Comparison of ENCODE assay signal across 35 mouse cellular contexts in genomic region chrX:43182975-43183374, GRCm38 (mm10).
A peak's percentile ranks its signal among the peaks of the same experiment; 100 is the strongest.
DNase-seq lines count a peak whose midpoint lies in the region; ATAC-seq and TF ChIP-seq lines count a peak whose summit lies in the region.
"Had no signal": no experiment of that assay in that cellular context is flagged by ENCODE, and none has a peak within 500 bp of the region (broad histone marks: within the 10 kb centered on the region; RNA-seq: fewer than 3 reads in every experiment).

No protein-coding gene starts in this region.

- TF ChIP-seq CTCF in cerebellum, adult 2 months (IDR thresholded peaks at IDR 0.05; ENCODE audit: borderline replicate concordance, insufficient read depth, low read depth, low read length), result no peak
- no peak for TF ChIP-seq CTCF in lung, postnatal 0 days (IDR thresholded peaks at IDR 0.05)

- H3K27me3 ChIP-seq in cerebellum, adult 2 months (ENCODE audit: control insufficient read depth, insufficient read depth, low read length), result no peaks in the 10 kb centered on the region
- H3K27me3 ChIP-seq in lung, postnatal 0 days (replicated peaks; ENCODE audit: insufficient read depth, low read length), result no peaks in the 10 kb centered on the region
- H3K27me3 ChIP-seq: CH12.LX; embryonic facial prominence, embryonic 13.5 days; hindbrain, embryonic 12.5 days; limb, embryonic 12.5 days; liver, embryonic 15.5 days; megakaryocyte, embryonic 14.5 days; midbrain, embryonic 12.5 days; neural tube, embryonic 13.5 days; stomach, embryonic 15.5 days had no signal

- DNase-seq in cerebellum, postnatal 4 days (ENCODE audit: low spot score in 2 of 2), result no peak
- peak; percentile 94 for DNase-seq in brain, adult 2 months (ENCODE audit: low read depth, low spot score)
- peak; percentile 35 to 90 for DNase-seq in cerebellum, adult 2 months
- DNase-seq in cerebellum, postnatal 14 days, result peak; percentile 34 to 69
- no peak for DNase-seq in lung, postnatal 0 days (ENCODE audit: low spot score)
- DNase-seq in frontal cortex, postnatal 10 days (ENCODE audit: low spot score in 2 of 2), result no peak
- no peak for DNase-seq in lung, postnatal 14 days
- DNase-seq: adrenal gland, adult 2 months; adrenal gland, postnatal 36 days; gastrocnemius, postnatal 36 days; heart, adult 18-20 months; heart, postnatal 36 days; kidney, adult 8-10 months; kidney, postnatal 4 days; lung, embryonic 14.5 days; lung, postnatal 36 days; retina, postnatal 1 day; right cerebral cortex, postnatal 14 days; thymus, postnatal 25 days had no signal

- H3K4me2 ChIP-seq in lung, postnatal 0 days (replicated peaks; ENCODE audit: low read depth, low read length), result no peak overlapping the region
- H3K4me2 ChIP-seq: embryonic facial prominence, embryonic 13.5 days; heart, embryonic 11.5 days; hindbrain, embryonic 12.5 days; limb, embryonic 12.5 days; liver, embryonic 15.5 days; lung, embryonic 14.5 days; midbrain, embryonic 12.5 days; neural tube, embryonic 13.5 days; stomach, embryonic 15.5 days had no signal

- peak; percentile 92 for ATAC-seq in cerebellum, adult (ENCODE audit: insufficient number of reproducible peaks, low FRiP score, low TSS enrichment)
- ATAC-seq in lung, postnatal 0 days, result no peak
- ATAC-seq: activated CD4-positive, CD25-positive, alpha-beta regulatory T cell, adult 4 months; hindbrain, postnatal 0 days; intestine, embryonic 16.5 days had no signal

- H3K4me3 ChIP-seq in cerebellum, adult 2 months (replicated peaks; ENCODE audit: insufficient read depth, low read depth, low read length), result no peak overlapping the region
- H3K4me3 ChIP-seq in lung, postnatal 0 days (ENCODE audit: low read depth, low read length), result no peak overlapping the region
- H3K4me3 ChIP-seq: embryonic facial prominence, embryonic 13.5 days; forebrain, embryonic 10.5 days; hindbrain, embryonic 12.5 days; limb, embryonic 12.5 days; liver, embryonic 15.5 days; megakaryocyte, embryonic 14.5 days; midbrain, embryonic 12.5 days; neural tube, embryonic 13.5 days; stomach, embryonic 15.5 days had no signal

- H3K4me1 ChIP-seq in cerebellum, adult 2 months (ENCODE audit: control insufficient read depth, insufficient read depth, low read length), result peaks cover 3% of the 10 kb centered on the region; the same call in 1 of the 2 replicates
- no peaks in the 10 kb centered on the region for H3K4me1 ChIP-seq in lung, postnatal 0 days (ENCODE audit: insufficient read depth, low read depth, low read length)
- H3K4me1 ChIP-seq: embryonic facial prominence, embryonic 13.5 days; forebrain, embryonic 10.5 days; hindbrain, embryonic 12.5 days; limb, embryonic 12.5 days; liver, embryonic 15.5 days; megakaryocyte, embryonic 14.5 days; midbrain, embryonic 12.5 days; neural tube, embryonic 13.5 days; stomach, embryonic 15.5 days had no signal

- H3K27ac ChIP-seq in cerebellum, adult 2 months (ENCODE audit: insufficient read depth, low read length), result no peak overlapping the region; the same call in 1 of the 2 replicates
- H3K27ac ChIP-seq in lung, postnatal 0 days (ENCODE audit: low read length), result no peak overlapping the region
- H3K27ac ChIP-seq: embryonic facial prominence, embryonic 13.5 days; forebrain, embryonic 10.5 days; hindbrain, embryonic 12.5 days; hindbrain, postnatal 0 days; kidney, postnatal 0 days; limb, embryonic 12.5 days; liver, embryonic 15.5 days; midbrain, embryonic 12.5 days; neural tube, embryonic 13.5 days; stomach, embryonic 15.5 days had no signal

- WGBS in cerebellum, adult 2 months, result 12% methylated on average over 1 of the region's 1 CpGs
- 76% methylated on average over 1 of the region's 1 CpGs for WGBS in lung, postnatal 0 days

- H3K9me3 ChIP-seq in lung, postnatal 0 days (ENCODE audit: low read length), result no peaks in the 10 kb centered on the region
- H3K9me3 ChIP-seq: embryonic facial prominence, embryonic 13.5 days; forebrain, embryonic 10.5 days; hindbrain, embryonic 12.5 days; limb, embryonic 12.5 days; liver, embryonic 15.5 days; megakaryocyte, embryonic 14.5 days; midbrain, embryonic 12.5 days; neural tube, embryonic 13.5 days; stomach, embryonic 15.5 days had no signal

- no peak for TF ChIP-seq EP300 in lung, postnatal 0 days (IDR thresholded peaks at IDR 0.05)

- H3K9ac ChIP-seq in lung, postnatal 0 days (replicated peaks; ENCODE audit: low read depth), result no peak overlapping the region
- H3K9ac ChIP-seq: embryonic facial prominence, embryonic 13.5 days; hindbrain, embryonic 12.5 days; limb, embryonic 12.5 days; liver, embryonic 15.5 days; lung, embryonic 14.5 days; midbrain, embryonic 12.5 days; neural tube, embryonic 13.5 days; stomach, embryonic 15.5 days had no signal

- H3K36me3 ChIP-seq in lung, postnatal 0 days (ENCODE audit: insufficient read depth, low read length), result no peaks in the 10 kb centered on the region
- H3K36me3 ChIP-seq: embryonic facial prominence, embryonic 13.5 days; forebrain, embryonic 10.5 days; hindbrain, embryonic 12.5 days; limb, embryonic 12.5 days; liver, embryonic 15.5 days; midbrain, embryonic 12.5 days; neural tube, embryonic 13.5 days; stomach, embryonic 15.5 days had no signal

- TF ChIP-seq POLR2A in cerebellum, adult 2 months (IDR thresholded peaks at IDR 0.05; ENCODE audit: borderline replicate concordance, insufficient read depth, low read length), result no peak

Comparison
In these comparisons a context has a peak if more than half of its experiments do, and no peak if none do; other contexts are left out.
1. DNase-seq: peak in brain, adult 2 months (single experiment), cerebellum, adult 2 months (2 of 2) and cerebellum, postnatal 14 days (2 of 2); none in cerebellum, postnatal 4 days (0 of 2), lung, postnatal 0 days (single experiment), frontal cortex, postnatal 10 days (0 of 2) and lung, postnatal 14 days (single experiment).